Mouse (Mus musculus) forebrain, embryonic 16.5 days (tissue): ENCODE data around the gene Kcng1. TPM values are rescaled to one million over a fixed set of nuclear protein-coding genes. Genes with fewer than 3 reads are reported as not detected.
A peak's percentile ranks its signal among the peaks of the same experiment; 100 is the strongest.

Experiments
- ATAC-seq: fragments of 200-750 bp; cut with Nextera tagmentation; 2 replicates; pipeline ENCODE4 v1.8.0; 2017; ENCODE audit warnings: mild to moderate bottlenecking, moderate library complexity
- H3K27ac ChIP-seq: fragments of 300-500 bp; sonication (generic); 2 replicates; pipeline ENCODE4 v1.5.1; 2014; ENCODE audit warnings: low read length, control low read depth
- H3K27me3 ChIP-seq: fragments of 300-500 bp; sonication (generic); replicated peaks from 2 replicates; pipeline ENCODE4 v1.6.1; 2014; ENCODE audit warnings: low read length; ENCODE audit not compliant: control insufficient read depth, insufficient read depth
- H3K36me3 ChIP-seq: fragments of 300-500 bp; sonication (generic); 2 replicates; pipeline ENCODE4 v1.6.1; 2014; ENCODE audit not compliant: control insufficient read depth, insufficient read depth
- H3K4me1 ChIP-seq: fragments of 300-500 bp; sonication (generic); replicated peaks from 2 replicates; pipeline ENCODE4 v1.6.1; 2014; ENCODE audit warnings: low read length; ENCODE audit not compliant: control insufficient read depth, insufficient read depth
- H3K4me2 ChIP-seq: fragments of 300-500 bp; sonication (generic); 2 replicates; pipeline ENCODE4 v1.6.1; 2014; ENCODE audit warnings: mild to moderate bottlenecking, low read length, control low read depth
- H3K4me3 ChIP-seq: fragments of 300-500 bp; sonication (generic); replicated peaks from 2 replicates; pipeline ENCODE4 v1.5.1; 2014; ENCODE audit warnings: mild to moderate bottlenecking, low read length, control low read depth
- H3K9ac ChIP-seq: fragments of 300-500 bp; sonication (generic); replicated peaks from 2 replicates; pipeline ENCODE4 v1.6.1; 2014; ENCODE audit warnings: low read depth, low read length, control low read depth
- H3K9me3 ChIP-seq: fragments of 300-500 bp; sonication (generic); 2 replicates; pipeline ENCODE4 v1.6.1; 2016; ENCODE audit warnings: low read length; ENCODE audit not compliant: control insufficient read depth
- WGBS: fragments of 180-500 bp; shearing (Covaris S2); extraction: QIAGEN DNeasy Blood & Tissue Kit; methylation state at CpG from one replicate; pipeline ENCODE4 v1.1.7; 2014; 5-methylcytosine and 5-hydroxymethylcytosine counted together
- polyA plus RNA-seq: library from polyadenylated mRNA; unstranded; fragments of >200 nt; fragmentation: Nextera tagmentation; extraction: Ambion mirVana; gene quantifications from 2 replicates; pipeline ENCODE4 v1.2.1, GENCODE M21; 2015

Kcng1 gene
- 15.3 and 16.1 TPM in 2 replicates for polyA plus RNA-seq

- peaks cover 22% of the 10 kb centered on the region for H3K4me1 ChIP-seq
- H3K36me3 ChIP-seq = no peaks in the 10 kb centered on the region
- peak within 1 kb of the TSS; percentile 59 for H3K4me2 ChIP-seq
- 12% methylated on average over 12 of the region's 12 CpGs for WGBS
- H3K9me3 ChIP-seq = peaks cover 4% of the 10 kb centered on the region; the same call in 1 of the 2 replicates
- peak within 1 kb of the TSS; percentile 53 for H3K4me3 ChIP-seq
- peaks cover 10% of the 10 kb centered on the region; the same call in 1 of the 2 replicates for H3K27me3 ChIP-seq
- peak within 1 kb of the TSS; percentile 57 for H3K9ac ChIP-seq
- H3K27ac ChIP-seq = no peak within 1 kb of the TSS
- ATAC-seq = no peak; the same call in 1 of the 2 replicates
Measured at GRCm38 (mm10) chr2:168281582-168281981, at the start of gene Kcng1. Kcng1 (minus strand) TSS chr2:168281736.

- no peak overlapping the region for H3K4me2 ChIP-seq
- no peak for ATAC-seq
- WGBS = 65% methylated on average over 11 of the region's 11 CpGs
- H3K36me3 ChIP-seq = no peaks in the 10 kb centered on the region
- H3K9me3 ChIP-seq = no peaks in the 10 kb centered on the region
- H3K9ac ChIP-seq = no peak overlapping the region
- no peak overlapping the region for H3K4me3 ChIP-seq
- H3K27me3 ChIP-seq = no peaks in the 10 kb centered on the region
- H3K27ac ChIP-seq = no peak overlapping the region
- peaks cover 19% of the 10 kb centered on the region for H3K4me1 ChIP-seq
Measured at GRCm38 (mm10) chr2:168330421-168331070, 49.0 kb upstream of the Kcng1 start.

- H3K36me3 ChIP-seq = no peaks in the 10 kb centered on the region
- H3K4me2 ChIP-seq = no peak overlapping the region
- H3K27ac ChIP-seq = no peak overlapping the region
- H3K4me1 ChIP-seq = peaks cover 13% of the 10 kb centered on the region
- ATAC-seq = no peak
- H3K4me3 ChIP-seq = no peak overlapping the region
- H3K9ac ChIP-seq = no peak overlapping the region
- H3K27me3 ChIP-seq = no peaks in the 10 kb centered on the region
- no peaks in the 10 kb centered on the region; the same call in 1 of the 2 replicates for H3K9me3 ChIP-seq
- 49% methylated on average over 10 of the region's 10 CpGs for WGBS
Measured at GRCm38 (mm10) chr2:168321716-168322374, 40.3 kb upstream of the Kcng1 start.

GRCm38 (mm10) chr2:168320388-168321182 lies 39.0 kb upstream of the Kcng1 start:
- H3K36me3 ChIP-seq = no peaks in the 10 kb centered on the region
- H3K4me2 ChIP-seq = no peak overlapping the region
- H3K27ac ChIP-seq = peak overlapping the region; percentile 67
- no peaks in the 10 kb centered on the region; the same call in 1 of the 2 replicates for H3K9me3 ChIP-seq
- no peak overlapping the region for H3K9ac ChIP-seq
- H3K4me1 ChIP-seq = peaks cover 10% of the 10 kb centered on the region
- H3K27me3 ChIP-seq = no peaks in the 10 kb centered on the region
- H3K4me3 ChIP-seq = no peak overlapping the region
- WGBS = 57% methylated on average over 17 of the region's 17 CpGs
- no peak for ATAC-seq

GRCm38 (mm10) chr2:168314646-168315446 lies 33.3 kb upstream of the Kcng1 start:
- H3K9ac ChIP-seq = no peak overlapping the region
- no peaks in the 10 kb centered on the region for H3K9me3 ChIP-seq
- no peak overlapping the region for H3K4me2 ChIP-seq
- 64% methylated on average over 16 of the region's 16 CpGs for WGBS
- no peaks in the 10 kb centered on the region for H3K36me3 ChIP-seq
- no peak overlapping the region for H3K4me3 ChIP-seq
- H3K27ac ChIP-seq = no peak overlapping the region
- no peaks in the 10 kb centered on the region for H3K27me3 ChIP-seq
- H3K4me1 ChIP-seq = peaks cover 3% of the 10 kb centered on the region; the same call in 1 of the 2 replicates
- ATAC-seq = no peak

GRCm38 (mm10) chr2:168312504-168312903 lies 31.0 kb upstream of the Kcng1 start:
- Histone ChIP-seq H3K9ac (no peak overlapping the region), H3K4me3 (no peak overlapping the region), H3K4me1 (peaks cover 3% of the 10 kb centered on the region; the same call in 1 of the 2 replicates), H3K27ac (no peak overlapping the region), H3K4me2 (no peak overlapping the region), H3K9me3 (no peaks in the 10 kb centered on the region), H3K36me3 (no peaks in the 10 kb centered on the region), H3K27me3 (no peaks in the 10 kb centered on the region)
- 50% methylated on average over 4 of the region's 4 CpGs for WGBS
- no peak for ATAC-seq

- H3K4me1 ChIP-seq = peaks cover 3% of the 10 kb centered on the region; the same call in 1 of the 2 replicates
- H3K9ac ChIP-seq = no peak overlapping the region
- H3K4me3 ChIP-seq = no peak overlapping the region
- H3K27ac ChIP-seq = no peak overlapping the region
- H3K9me3 ChIP-seq = no peaks in the 10 kb centered on the region
- H3K27me3 ChIP-seq = no peaks in the 10 kb centered on the region
- no peak for ATAC-seq
- 96% methylated on average over 16 of the region's 16 CpGs for WGBS
- H3K36me3 ChIP-seq = no peaks in the 10 kb centered on the region
- no peak overlapping the region for H3K4me2 ChIP-seq
Measured at GRCm38 (mm10) chr2:168311006-168311405, 29.5 kb upstream of the Kcng1 start.

- Histone ChIP-seq H3K4me3 (no peak overlapping the region), H3K9me3 (no peaks in the 10 kb centered on the region), H3K4me1 (no peaks in the 10 kb centered on the region), H3K27ac (peak overlapping the region; percentile 32; the same call in 1 of the 2 replicates), H3K36me3 (no peaks in the 10 kb centered on the region), H3K4me2 (no peak overlapping the region), H3K9ac (no peak overlapping the region; the same call in 1 of the 2 replicates), H3K27me3 (no peaks in the 10 kb centered on the region)
- no peak for ATAC-seq
- WGBS = 73% methylated on average over 7 of the region's 7 CpGs
Measured at GRCm38 (mm10) chr2:168308916-168309315, 27.4 kb upstream of the Kcng1 start.
